Comparison of ENCODE assay signal across 14 mouse cellular contexts in the genomic region with DNA sequence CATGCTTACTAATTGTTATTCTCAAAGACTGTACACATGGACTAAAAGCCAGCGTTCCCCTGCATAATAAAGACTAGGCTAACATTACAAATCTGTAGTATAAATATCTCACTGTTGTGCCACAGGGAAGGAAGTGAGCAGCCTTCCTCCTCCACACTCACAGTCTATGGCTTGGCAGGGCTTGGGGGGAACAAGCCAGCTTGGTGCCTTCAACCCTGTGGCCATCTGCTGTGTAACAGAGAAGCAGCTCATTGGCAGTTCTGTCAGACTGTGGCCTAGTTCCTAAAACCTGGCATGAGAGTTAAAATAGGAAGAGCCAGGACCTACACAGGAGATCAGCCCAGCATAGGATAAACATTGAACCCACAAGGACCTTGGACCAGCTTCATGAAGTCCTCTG. TPM values are rescaled to one million over a fixed set of nuclear protein-coding genes. Genes with fewer than 3 reads are reported as not detected.
DNase-seq lines count a peak whose midpoint lies in the region; ATAC-seq lines count a peak whose summit lies in the region.
"Had no signal": no experiment of that assay in that cellular context is flagged by ENCODE, and none has a peak within 500 bp of the region (broad histone marks: within the 10 kb centered on the region; RNA-seq: fewer than 3 reads in every experiment).

No protein-coding gene starts in this region.

- no peaks in the 10 kb centered on the region for H3K9me3 ChIP-seq in liver, embryonic 11.5 days (ENCODE audit: control insufficient read depth, low read length)
- H3K9me3 ChIP-seq: embryonic facial prominence, embryonic 12.5 days; hindbrain, embryonic 15.5 days; lung, embryonic 15.5 days had no signal

- peak; percentile 64 to 75 for DNase-seq in right cerebral cortex, postnatal 10 days (ENCODE audit: low spot score in 2 of 2)
- DNase-seq in right cerebral cortex, postnatal 25 days = no peak
- DNase-seq in cerebellum, adult 9-11 months = peak; percentile 98
- peak; percentile 36 to 55 for DNase-seq in layer of hippocampus, postnatal 10 days (ENCODE audit: low spot score in 2 of 2)
- DNase-seq in liver, embryonic 11.5 days (ENCODE audit: low spot score) = no peak
- no peak for DNase-seq in ovary, postnatal 14 days (ENCODE audit: low spot score)
- DNase-seq: adrenal gland, adult 8-10 months; gastrocnemius, postnatal 25 days; thymus, postnatal 4 days had no signal

- H3K27ac ChIP-seq in liver, embryonic 11.5 days (ENCODE audit: low read depth, low read length) = no peak overlapping the region
- H3K27ac ChIP-seq: embryonic facial prominence, embryonic 12.5 days; hindbrain, embryonic 15.5 days; lung, embryonic 15.5 days had no signal

- no peaks in the 10 kb centered on the region for H3K36me3 ChIP-seq in liver, embryonic 11.5 days (ENCODE audit: control insufficient read depth, insufficient read depth, low read length)
- H3K36me3 ChIP-seq: embryonic facial prominence, embryonic 12.5 days; hindbrain, embryonic 15.5 days; lung, embryonic 15.5 days had no signal

- no peak overlapping the region for H3K9ac ChIP-seq in liver, embryonic 11.5 days (ENCODE audit: low read depth, low read length)
- H3K9ac ChIP-seq: embryonic facial prominence, embryonic 12.5 days; hindbrain, embryonic 15.5 days; lung, embryonic 15.5 days had no signal

- ATAC-seq in inflammation-experienced regulatory T-cells, adult 6 months = no peak
- ATAC-seq in liver, embryonic 11.5 days (replicated peaks; ENCODE audit: low FRiP score) = no peak

- 83% methylated on average over 1 of the region's 1 CpGs for WGBS in liver, embryonic 11.5 days

- H3K4me2 ChIP-seq in liver, embryonic 11.5 days = no peak overlapping the region
- H3K4me2 ChIP-seq: embryonic facial prominence, embryonic 12.5 days; hindbrain, embryonic 15.5 days; lung, embryonic 15.5 days had no signal

- no peaks in the 10 kb centered on the region for H3K4me1 ChIP-seq in liver, embryonic 11.5 days (replicated peaks; ENCODE audit: control insufficient read depth, insufficient read depth, low read length)
- H3K4me1 ChIP-seq: embryonic facial prominence, embryonic 12.5 days; hindbrain, embryonic 15.5 days; lung, embryonic 15.5 days had no signal

- H3K27me3 ChIP-seq in liver, embryonic 11.5 days (replicated peaks; ENCODE audit: control insufficient read depth, insufficient read depth, low read length) = no peaks in the 10 kb centered on the region
- H3K27me3 ChIP-seq: embryonic facial prominence, embryonic 12.5 days; hindbrain, embryonic 15.5 days; lung, embryonic 15.5 days had no signal

- H3K4me3 ChIP-seq in liver, embryonic 11.5 days (ENCODE audit: low read depth, low read length) = no peak overlapping the region
- H3K4me3 ChIP-seq: embryonic facial prominence, embryonic 12.5 days; hindbrain, embryonic 15.5 days; lung, embryonic 15.5 days; myocyte had no signal

RNA-seq across cellular contexts. Expression of gene Syne1, which starts 23.0 kb away (rescaled TPM):
- 100 to 1,000 TPM; 126 to 137 TPM for total RNA-seq in layer of hippocampus, postnatal 10 days (2021)
- 10 to 100 TPM; 13.9 to 24.2 (median 15.3) TPM for polyA plus RNA-seq in inflammation-experienced regulatory T-cells, adult 6 months (2017; shearing (Covaris generic))
- polyA plus RNA-seq in liver, embryonic 11.5 days (2014; fragmentation: Nextera tagmentation; extraction: Ambion mirVana) = 5.0 and 5.7 TPM in 2 replicates

Comparison
In these comparisons a context has a peak if more than half of its experiments do, and no peak if none do; other contexts are left out.
1. DNase-seq: peak in right cerebral cortex, postnatal 10 days (2 of 2), cerebellum, adult 9-11 months (single experiment) and layer of hippocampus, postnatal 10 days (2 of 2); none in right cerebral cortex, postnatal 25 days (single experiment), liver, embryonic 11.5 days (single experiment) and ovary, postnatal 14 days (single experiment).